Mouse (Mus musculus): Measurements from ENCODE around the gene Cript.

Gene Cript

DNA sequence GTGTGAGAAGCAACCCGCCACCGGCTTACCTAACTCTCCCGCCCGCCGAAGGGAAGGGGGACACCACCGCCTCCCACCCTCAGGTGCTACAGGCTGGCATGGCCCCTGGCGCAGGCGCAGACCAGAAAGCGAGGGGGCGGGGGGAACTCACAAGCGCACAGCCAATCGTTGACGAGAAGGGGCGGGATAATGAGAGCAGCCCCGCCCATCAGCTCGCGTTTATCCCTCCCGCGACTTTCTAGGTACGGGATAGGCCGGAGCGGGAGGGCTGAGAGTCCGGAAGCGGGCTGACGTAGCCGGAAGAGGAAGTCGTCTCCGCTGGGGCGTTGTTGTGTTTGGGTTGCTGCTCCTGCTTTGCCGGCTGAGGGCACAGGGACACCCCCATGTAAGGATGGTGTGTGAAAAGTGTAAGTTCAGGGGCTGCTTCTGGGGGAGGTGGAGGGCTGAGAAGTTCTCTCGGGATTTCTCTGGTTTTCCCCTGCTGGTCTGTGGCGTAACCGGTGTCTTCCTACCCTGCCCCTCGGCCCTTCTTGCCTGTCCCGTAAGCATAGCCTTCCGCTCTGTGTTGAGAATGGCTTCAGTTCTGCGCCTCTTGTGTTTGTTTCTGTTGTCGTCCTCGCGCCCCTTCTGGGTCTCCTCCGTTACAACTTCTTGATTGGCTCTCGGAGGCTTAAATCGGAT is at the start of gene Cript, which contains the start of gene Pigf:
Gene Cript, plus strand, starts transcription at position 282 of the 681 bp plus-strand sequence.
Gene Pigf, minus strand, starts transcription at position 138 of the 681 bp plus-strand sequence.
- ChIA-PET POLR2A (interaction anchor here (0.6 to 1.5 kb wide), 36 partner anchors 9 to 949 kb away, joined by 3 to 14 read pairs (median 4); partner anchors contain the start of genes Calm2 (in 2 of the 4), Epas1 (in 1 of the 4), Mcfd2 (in 1 of the 4) and Rhoq (in 1 of the 4)), CTCF (interaction anchor here in 2 of 4 experiments (0.6 to 1.0 kb wide), 5 partner anchors 11 to 193 kb away, joined by 3 to 11 read pairs (median 4); no protein-coding TSS in a partner anchor)

DNA sequence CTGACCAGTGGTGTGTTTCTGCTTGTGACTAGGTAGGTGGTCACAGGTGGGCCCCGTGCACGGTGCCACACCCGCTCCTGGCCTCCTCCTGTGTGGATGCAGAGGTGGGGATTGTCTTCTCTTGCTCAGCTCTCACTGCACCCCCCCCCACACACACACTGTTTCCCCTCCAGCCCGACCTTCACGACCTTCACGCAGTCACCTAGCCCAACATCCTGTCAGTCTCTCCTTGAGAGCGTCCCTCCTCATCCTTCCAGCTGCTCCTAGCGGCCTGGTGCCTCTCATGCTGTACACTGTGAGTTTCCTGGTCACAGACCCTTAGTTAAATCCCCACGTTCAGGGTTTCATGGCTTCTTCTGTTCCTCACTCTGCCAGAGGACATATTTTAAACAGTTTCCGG is 49.0 kb upstream of the Cript start:
- POLR2A ChIA-PET: interaction anchor here in 3 of 4 experiments (0.5 to 1.2 kb wide), 8 partner anchors 9 to 647 kb away, joined by 3 to 6 read pairs (median 4); partner anchors contain the start of gene Rhoq (in 1 of the 3)
- CTCF ChIA-PET: interaction anchor here in 2 of 4 experiments (0.6 kb wide), 2 partner anchors 54 to 360 kb away, joined by 3 read pairs; no protein-coding TSS in a partner anchor

DNA sequence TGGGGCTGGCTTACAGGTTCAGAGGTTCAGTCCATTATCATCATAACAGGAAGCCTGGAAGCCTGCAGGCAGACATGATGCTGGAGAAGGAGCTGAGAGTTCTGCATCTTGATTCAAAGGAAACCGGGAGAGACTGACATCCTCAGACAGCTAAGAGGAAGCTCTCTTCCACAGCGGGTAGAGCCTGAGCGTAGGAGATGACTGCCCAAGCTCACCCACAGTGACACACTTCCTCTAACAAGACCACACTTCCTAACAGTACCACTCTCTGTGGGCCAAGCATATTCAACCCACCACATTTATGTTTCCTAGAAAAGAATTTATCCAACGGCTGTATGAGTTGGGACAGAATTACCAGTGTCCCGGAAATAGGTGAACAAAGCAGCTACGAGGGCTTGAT is 46.9 kb upstream of the Cript start:
- ChIA-PET CTCF (no interaction called here), POLR2A (interaction anchor here in 2 of 4 experiments (1.0 to 2.1 kb wide), 4 partner anchors 9 to 14 kb away, joined by 3 to 7 read pairs (median 6); no protein-coding TSS in a partner anchor)

DNA sequence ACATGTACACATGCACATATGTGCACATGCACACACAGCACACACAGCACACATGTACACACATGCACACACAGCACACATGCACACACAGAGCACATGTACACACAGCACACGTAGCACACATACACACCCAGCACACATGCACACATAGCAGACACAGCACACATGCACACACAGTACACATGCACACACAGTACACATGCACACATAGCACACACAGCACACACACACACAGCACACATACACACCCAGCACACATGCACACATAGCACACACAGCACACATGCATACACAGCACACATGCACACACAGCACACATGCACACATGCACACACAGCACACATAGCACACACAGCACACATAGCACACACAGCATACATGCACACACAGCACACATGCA is 44.1 kb upstream of the Cript start:
- ChIA-PET CTCF (no interaction called here), POLR2A (no interaction called here)

DNA sequence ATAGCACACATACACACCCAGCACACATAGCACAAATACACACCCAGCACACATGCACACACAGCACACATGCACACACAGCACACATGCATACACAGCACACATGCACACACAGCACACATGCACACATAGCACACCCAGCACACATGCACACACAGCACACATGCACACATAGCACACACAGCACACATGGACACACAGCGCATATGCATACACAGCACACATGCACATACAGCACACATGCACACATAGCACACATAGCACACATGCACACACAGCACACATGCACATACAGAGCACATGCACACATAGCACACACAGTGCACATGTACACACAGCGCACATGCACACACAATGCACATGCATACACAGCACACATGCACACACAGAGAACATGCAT is 43.6 kb upstream of the Cript start:
- CTCF ChIA-PET: interaction anchor here in 1 of 4 experiments (1.3 kb wide), 1 partner anchor 268 kb away, joined by 3 read pairs; no protein-coding TSS in a partner anchor
- POLR2A ChIA-PET: interaction anchor here in 1 of 4 experiments (1.2 kb wide), 1 partner anchor 16 kb away, joined by 11 read pairs; no protein-coding TSS in a partner anchor

DNA sequence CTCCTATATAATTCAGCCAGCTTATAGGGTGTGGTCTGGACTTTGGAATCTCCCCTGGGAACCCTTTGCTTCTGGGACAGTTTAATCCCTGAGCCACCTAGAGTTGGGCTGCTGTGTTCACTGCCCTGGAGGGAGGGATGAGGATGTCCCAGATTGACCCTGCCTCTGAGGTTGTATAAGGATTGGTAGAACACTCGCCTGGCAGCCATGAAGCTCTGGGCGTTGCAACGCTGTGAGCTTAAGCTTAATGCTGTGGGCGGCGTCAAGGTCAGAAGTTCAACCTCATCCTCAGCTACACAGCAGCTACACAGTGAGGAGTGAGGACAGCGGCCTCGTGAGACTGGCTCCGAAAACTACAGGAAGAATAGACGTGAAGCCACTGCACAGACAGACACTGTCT is 42.9 kb upstream of the Cript start:
- CTCF ChIA-PET: interaction anchor here in 3 of 4 experiments (0.7 to 1.7 kb wide), 3 partner anchors 264 to 267 kb away, joined by 3 to 6 read pairs (median 4); no protein-coding TSS in a partner anchor
- POLR2A ChIA-PET: interaction anchor here in 1 of 4 experiments (0.6 to 1.4 kb wide), 6 partner anchors 8 to 42 kb away, joined by 3 to 11 read pairs (median 4); partner anchors contain the start of genes Cript and Pigf

DNA sequence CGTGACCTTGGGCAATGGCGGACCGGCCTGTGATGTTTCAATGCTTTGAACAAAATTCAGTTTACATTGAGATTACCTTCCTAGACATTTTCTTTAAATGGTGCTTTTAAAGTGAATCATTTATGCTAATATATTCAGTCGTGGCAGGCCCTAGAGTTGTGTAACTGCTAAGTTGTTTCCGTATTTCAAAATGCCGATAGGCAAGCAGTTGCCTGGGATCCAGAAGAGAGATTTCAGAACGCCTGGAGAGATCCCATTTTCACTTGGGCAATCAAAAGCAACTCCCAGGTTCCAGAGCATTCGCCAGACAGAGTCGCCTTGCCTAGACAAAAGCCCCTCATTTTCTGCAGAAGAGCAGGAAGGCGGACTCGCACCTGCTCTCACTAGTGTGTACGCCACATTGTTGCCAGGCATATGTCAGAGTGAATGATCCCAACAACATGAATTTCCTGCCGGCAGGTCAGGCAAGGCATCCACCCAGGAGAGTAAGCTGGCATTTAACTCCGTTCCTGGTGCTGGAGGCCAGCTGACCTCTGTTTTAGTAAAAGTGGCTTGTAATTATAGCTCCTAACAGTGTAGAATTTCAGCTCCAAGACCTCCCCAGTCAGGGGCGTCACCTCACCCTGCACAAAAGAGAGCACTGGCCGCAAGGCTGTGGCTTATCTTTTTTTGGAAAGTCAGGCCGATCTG is 38.8 kb upstream of the Cript start:
- ChIA-PET POLR2A (interaction anchor here in 1 of 4 experiments (1.4 kb wide), 1 partner anchor 10 kb away, joined by 4 read pairs; no protein-coding TSS in a partner anchor), CTCF (no interaction called here)

DNA sequence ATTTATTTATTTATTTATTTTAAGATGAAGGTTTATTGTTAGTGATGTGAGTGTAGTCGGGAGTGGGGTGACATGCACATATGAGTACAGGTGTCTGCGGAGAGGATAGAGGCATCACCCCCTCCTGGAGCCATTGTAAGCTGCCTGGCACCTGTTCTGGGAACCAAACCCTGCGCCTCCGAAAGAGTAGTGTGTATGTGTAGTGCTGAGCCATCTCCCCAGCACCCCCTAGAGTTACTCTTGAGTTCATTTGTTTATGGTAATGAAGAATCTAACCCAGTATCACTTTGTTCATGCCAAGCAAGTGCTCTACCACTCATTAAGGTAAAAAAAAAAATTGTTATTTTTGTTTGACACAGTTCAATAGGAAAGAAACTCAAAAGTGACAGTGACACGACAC is 37.2 kb upstream of the Cript start:
- POLR2A ChIA-PET: no interaction called here
- CTCF ChIA-PET: no interaction called here

DNA sequence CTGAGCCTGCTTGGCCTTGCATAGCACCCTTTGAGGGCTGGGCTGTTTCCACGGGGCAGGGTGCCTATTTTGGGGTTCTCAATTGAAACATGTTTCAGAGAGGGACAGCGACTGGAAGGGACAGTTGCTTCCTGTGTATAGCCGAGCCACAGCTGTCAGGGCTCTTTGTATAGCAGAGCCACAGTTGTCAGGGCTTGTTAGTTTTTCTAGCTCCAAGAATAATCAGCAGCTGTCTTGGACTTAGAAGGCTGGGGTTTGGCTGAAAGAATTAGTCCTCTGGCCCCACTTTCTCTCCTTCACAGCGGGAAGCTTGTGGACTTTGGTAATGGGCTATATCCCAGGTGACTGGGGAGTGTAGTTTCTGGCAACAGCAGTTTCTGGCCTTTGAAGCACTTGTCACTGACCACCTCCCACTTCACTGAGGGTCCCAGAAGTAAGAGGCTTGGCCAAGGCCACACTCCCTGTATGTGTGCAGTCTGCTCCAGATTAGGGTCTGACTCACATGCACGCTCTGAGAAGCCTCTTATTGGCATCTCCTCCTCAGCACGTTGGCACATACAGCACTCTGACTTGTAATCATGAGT is 36.7 kb upstream of the Cript start:
- POLR2A ChIA-PET: no interaction called here
- CTCF ChIA-PET: no interaction called here

DNA sequence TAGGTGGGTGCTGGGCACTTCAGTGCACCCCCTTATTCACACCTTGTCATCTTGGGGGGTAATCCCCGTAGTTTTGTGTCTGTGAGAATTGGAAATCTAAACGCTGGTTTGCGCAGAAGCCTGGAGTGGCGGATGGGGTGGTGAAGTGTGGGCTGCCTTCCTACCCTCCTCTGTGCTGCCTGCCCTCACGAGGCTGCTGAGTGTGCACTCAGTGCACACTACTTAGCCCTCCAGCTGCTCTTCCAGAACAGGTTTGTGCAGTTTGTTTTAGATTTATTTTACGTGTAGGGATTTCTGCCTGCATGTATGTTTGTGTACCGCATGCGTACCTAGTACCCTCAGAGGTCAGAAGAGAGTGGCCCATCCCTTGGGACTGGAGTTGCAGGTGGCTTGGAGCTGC is 34.0 kb upstream of the Cript start:
- ChIA-PET POLR2A (interaction anchor here in 1 of 4 experiments (0.9 to 1.7 kb wide), 3 partner anchors 14 to 455 kb away, joined by 3 to 4 read pairs (median 4); partner anchors contain the start of gene Calm2), CTCF (no interaction called here)

DNA sequence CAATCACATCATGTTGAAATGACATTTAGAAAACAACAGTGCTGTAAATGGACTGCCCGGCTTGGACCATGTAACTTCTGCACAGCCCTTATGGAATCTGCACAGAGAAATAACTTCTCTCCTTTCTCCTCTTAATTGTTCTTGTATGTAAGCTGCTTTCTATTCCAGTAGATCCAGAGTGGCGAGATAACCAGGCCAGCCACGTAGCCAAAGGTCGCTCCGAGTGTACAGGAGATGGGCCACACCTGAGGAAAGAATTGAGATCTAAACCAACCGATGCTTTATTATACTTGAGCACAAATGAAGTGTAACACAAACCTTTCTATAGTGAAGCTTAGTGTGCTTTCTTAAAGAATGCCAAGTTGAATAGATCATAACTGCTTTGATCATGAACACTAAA is 28.0 kb upstream of the Cript start:
- ChIA-PET POLR2A (interaction anchor here in 1 of 4 experiments (1.0 to 2.5 kb wide), 2 partner anchors 14 to 15 kb away, joined by 3 to 11 read pairs; no protein-coding TSS in a partner anchor), CTCF (no interaction called here)

DNA sequence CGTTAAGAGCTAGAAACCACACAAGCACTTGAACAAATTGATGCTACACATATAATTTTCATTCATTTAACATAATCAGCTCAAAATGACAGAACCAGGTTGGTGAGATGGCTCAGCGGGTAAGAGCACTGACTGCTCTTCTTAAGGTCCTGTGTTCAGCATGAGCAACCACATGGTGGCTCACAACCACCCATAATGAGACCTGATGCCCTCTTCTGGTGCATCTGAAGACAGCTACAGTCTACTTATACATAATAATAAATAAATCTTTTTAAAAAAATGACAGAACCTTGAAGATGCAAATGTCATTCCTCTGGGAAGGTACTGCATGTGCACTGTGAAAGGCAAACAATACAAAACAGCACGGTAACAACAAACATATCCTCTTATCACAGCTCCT is 16.4 kb upstream of the Cript start:
- ChIA-PET POLR2A (interaction anchor here in 2 of 4 experiments (1.0 to 2.3 kb wide), 4 partner anchors 8 to 18 kb away, joined by 3 to 5 read pairs (median 4); partner anchors contain the start of genes Cript (in 1 of the 2) and Pigf (in 1 of the 2)), CTCF (interaction anchor here in 1 of 4 experiments (0.7 to 1.5 kb wide), 2 partner anchors 13 to 240 kb away, joined by 3 read pairs; no protein-coding TSS in a partner anchor)

DNA sequence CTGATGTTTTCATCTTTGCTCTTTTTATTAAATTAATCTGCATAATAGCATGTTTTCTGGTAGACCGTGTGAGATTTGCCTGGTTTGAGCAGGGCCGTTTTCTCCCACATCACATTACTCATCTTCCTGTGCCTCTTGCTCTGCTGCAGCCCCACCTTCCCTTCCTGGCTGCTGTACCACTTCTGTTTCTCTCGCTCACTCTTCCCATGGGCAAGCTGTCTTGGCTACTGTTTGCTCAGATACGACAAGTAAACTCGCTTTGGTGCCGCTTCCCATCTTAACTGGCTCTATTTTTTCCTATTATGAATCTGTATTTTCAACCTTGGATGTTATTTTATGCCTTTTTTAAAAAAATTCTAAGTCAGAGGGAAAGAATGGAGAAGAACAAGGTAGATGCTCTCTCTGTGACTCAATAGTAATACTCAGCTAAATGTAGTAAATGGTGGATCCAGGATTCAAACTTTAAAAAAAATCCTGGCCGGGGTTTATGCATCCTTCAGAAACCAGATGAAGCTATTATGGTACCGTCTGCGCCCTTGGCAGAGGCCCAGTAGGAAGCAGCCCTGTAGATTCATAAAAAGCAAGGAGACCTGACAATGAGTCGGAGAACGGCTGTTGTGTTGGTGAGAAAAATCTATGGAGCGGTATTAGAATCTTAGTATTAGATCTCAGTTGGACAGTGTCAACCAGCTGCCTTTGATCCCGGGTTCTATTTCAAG is 13.9 kb upstream of the Cript start:
- ChIA-PET POLR2A (no interaction called here), CTCF (interaction anchor here in 1 of 4 experiments (1.1 kb wide), 1 partner anchor 33 kb away, joined by 3 read pairs; no protein-coding TSS in a partner anchor)

DNA sequence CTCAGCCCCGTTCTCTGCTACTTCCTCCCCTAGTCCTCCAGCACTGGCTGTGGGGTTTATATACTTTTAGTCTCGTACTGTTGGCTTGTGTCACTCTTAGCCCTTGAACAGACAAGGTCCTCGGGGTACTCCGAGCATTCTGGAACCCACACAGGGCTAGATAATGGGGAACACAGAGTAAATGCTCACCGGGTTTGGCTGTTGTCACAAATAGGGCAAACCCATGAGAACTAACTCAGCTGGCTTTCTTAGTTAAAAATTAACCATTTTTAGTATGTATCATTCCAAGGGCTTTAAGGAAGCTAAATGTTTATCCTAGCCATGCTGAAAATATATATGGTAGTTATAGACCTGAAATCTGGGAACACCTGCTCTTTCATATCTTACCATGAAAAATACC is 5.7 kb upstream of the Cript start:
- ChIA-PET POLR2A (interaction anchor here in 2 of 4 experiments (0.9 to 1.8 kb wide), 2 partner anchors 12 to 14 kb away, joined by 4 read pairs; no protein-coding TSS in a partner anchor), CTCF (interaction anchor here in 1 of 4 experiments (1.3 kb wide), 1 partner anchor 17 kb away, joined by 3 read pairs; no protein-coding TSS in a partner anchor)

DNA sequence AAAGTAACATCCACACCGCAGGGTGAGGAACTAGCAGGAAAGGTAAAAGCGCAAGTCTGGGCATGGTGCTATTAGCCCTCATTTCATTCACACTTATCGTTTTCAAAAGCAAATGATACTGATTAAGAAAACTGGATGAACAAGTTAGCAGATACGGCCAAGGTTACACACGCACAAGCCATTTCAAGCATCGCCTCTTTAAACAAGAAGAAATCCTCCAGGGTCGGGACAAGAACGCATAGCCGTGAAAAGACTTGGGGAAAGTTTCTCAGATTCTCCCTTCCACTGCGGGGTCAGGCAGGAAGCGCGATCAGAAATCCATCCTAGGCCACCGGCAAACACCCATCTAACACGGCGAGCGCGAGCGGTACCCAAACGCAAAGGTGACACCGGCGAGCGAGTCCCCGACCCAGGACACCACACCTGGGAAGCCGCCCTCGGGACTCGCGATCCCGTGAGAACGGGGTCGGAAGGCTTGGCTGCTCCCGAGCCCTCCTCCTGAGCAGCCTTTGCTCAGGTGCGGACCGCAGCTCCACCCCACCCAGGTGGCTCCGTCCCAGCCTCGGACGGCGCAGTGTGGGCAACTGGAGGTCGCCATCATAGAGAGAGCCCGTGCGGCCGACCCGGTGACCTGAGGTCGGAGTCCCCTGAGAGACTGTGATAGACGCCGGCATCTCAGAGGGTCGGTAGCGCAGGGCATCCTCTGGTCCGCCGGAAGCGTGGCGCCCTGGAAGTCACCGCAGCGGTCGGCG is 683 bp upstream of the Cript start:
- CTCF ChIA-PET: interaction anchor here in 2 of 4 experiments (0.6 to 1.0 kb wide), 5 partner anchors 12 to 192 kb away, joined by 3 to 11 read pairs (median 4); no protein-coding TSS in a partner anchor
- POLR2A ChIA-PET: interaction anchor here in 3 of 4 experiments (0.6 to 1.5 kb wide), 33 partner anchors 8 to 949 kb away, joined by 3 to 14 read pairs (median 4); partner anchors contain the start of genes Calm2 (in 2 of the 3), Epas1 (in 1 of the 3), Mcfd2 (in 1 of the 3) and Rhoq (in 1 of the 3)

DNA sequence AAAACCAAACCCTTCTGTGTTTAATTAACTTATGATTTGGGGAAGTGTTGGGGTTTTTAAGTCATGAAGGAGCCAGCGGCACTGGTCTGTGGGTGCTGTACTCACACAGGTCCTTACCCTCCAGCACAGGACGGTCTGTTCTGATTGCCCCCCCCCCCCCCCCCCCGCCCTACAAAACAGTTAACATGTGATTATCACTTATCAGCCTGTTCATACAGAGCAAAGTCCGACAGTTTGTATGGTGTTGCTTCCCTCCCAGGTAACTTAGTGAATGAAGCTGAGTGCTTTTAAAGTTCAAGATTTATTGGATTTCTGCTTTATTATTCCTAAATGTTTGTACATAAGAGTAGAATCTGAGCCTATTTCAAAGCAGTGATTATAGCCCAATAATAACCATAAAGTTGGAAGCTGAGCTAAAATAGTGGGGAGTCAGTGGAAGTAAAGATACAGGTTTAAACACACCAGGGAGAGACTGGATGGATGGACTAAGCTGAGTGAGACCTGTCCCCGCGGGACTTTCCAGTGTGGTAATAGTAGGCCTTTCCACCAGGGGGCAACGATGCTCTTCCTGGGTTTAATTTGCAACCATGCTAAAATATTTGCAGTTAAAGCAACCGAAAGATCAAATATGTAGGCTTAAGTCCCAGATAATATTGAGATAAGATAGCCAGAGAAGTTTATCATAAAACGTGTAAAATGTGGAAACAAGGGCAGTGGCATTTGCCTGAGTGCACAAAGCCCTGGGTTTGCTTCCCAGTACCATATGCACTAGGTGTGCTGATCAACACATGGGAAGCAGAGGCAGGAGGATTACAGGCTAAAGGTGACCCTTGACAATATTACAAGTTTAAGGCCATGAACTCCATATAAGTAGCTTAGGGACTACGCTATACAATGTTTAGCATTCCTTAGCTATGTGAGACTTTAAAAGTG is 11.1 kb downstream of the Cript start:
- ChIA-PET CTCF (interaction anchor here (0.6 to 2.9 kb wide), 23 partner anchors 8 to 534 kb away, joined by 3 to 17 read pairs (median 3); partner anchors contain the start of genes Cript (in 1 of the 4), Pigf (in 1 of the 4) and Ttc7 (in 1 of the 4)), POLR2A (interaction anchor here in 3 of 4 experiments (0.6 to 1.8 kb wide), 9 partner anchors 11 to 230 kb away, joined by 3 to 10 read pairs (median 5); partner anchors contain the start of genes Cript (in 3 of the 3), Pigf (in 3 of the 3) and Mcfd2 (in 1 of the 3))
